Mouse (Mus musculus) kidney, postnatal 25 days (tissue): ENCODE results near the gene Tmem104.
A peak's percentile ranks its signal among the peaks of the same experiment; 100 is the strongest.

Experiments
- DNase-seq, 2 experiments: peaks; one replicate each; pipeline ENCODE4 v3.0.0; 2021; ENCODE audit warnings: mixed read lengths in 2 of 2

The Tmem104 gene

DNA sequence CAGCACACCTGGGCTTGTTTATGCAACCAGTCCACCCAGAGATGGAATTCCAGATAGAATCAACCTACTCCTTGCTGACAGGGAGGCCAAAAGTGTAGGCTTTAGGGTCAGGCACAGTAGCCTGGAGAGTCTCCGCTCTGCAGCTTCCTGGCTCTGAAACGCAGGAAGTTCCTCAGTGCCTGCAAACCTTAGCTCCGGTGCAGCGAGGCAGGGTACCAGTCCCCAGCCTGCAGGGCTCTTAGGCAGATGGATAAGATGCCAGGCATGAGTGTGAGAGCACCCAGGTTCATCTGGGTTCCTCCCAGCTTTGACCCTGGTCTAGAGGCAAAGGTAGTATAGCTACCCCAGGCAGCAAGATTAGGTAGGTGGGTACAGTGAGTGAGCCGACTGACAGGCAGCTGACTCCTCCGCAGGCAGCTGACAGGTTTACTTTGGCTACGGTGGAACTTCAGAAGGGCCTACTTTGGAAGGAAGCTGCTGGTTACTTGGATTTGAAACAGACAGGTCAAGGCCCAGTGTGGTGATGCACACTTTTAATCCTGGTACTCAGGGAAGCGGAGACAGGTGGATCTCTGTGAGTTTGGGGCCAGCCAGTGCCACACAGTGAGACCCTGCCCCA lies 19.5 kb upstream of the Tmem104 start:
- no peak for DNase-seq

DNA sequence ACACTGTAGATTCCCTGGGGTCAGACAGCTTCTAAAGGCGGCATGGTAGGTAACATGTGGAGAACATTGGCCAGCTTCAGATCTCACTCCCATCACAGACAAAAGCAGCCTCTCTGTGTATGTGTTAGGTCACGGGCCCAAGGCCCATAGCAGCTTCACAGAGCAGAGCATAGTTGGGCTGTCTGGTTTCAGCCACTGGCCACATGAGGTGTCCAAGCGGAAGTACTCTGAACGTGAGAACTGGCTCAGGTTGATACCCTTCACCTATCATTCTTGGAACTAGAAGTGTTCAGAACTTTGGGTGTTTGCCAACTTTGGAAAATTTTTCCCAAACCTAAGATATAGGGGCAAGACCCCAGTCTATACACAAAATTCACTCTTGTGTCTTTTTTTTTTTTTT lies 17.9 kb upstream of the Tmem104 start:
- no peak for DNase-seq

DNA sequence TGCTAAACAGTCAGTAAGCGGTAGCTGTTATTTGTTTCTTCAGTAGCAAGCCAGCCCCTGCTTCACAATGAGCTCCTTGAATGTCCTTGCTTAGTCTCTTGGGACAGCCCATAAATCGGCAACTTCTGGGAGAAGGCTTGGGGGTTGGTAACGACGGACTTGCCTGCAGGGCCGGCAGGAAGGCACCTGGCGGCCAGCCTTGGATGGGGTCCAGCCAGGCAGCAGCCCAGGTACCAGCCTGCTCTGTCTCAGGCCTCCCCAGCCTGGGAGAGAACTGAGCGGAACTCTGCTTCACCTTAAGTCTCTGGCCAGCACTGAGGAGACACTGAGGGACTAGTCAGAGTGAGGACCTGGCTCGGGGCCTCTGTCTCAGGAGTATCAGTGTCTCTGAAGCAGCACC lies 16.2 kb upstream of the Tmem104 start:
- DNase-seq = peak; percentile 78 to 91

DNA sequence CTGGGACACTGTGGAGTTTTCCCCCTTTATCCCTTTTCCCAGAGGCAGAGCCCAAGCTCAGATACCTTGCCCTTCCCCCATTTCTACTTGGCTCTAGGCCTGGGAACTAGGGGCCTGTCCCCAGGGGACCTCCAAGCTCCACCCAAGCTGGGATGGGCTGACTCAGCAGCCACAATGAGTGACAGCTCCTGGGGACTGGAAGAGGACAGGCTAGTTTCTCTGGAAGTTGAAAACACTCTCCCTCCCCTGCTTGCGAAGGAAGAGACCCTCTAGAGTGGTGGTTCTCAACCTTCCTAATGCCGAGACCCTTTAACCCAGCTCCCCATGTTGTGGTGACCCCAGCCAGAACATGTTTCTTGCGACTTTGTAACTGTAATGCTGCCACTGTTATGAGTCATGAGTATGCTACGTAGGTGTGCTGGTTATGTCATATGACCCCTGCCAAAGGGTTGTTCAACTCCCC lies 14.4 kb upstream of the Tmem104 start:
- peak; percentile 79 to 89 for DNase-seq

DNA sequence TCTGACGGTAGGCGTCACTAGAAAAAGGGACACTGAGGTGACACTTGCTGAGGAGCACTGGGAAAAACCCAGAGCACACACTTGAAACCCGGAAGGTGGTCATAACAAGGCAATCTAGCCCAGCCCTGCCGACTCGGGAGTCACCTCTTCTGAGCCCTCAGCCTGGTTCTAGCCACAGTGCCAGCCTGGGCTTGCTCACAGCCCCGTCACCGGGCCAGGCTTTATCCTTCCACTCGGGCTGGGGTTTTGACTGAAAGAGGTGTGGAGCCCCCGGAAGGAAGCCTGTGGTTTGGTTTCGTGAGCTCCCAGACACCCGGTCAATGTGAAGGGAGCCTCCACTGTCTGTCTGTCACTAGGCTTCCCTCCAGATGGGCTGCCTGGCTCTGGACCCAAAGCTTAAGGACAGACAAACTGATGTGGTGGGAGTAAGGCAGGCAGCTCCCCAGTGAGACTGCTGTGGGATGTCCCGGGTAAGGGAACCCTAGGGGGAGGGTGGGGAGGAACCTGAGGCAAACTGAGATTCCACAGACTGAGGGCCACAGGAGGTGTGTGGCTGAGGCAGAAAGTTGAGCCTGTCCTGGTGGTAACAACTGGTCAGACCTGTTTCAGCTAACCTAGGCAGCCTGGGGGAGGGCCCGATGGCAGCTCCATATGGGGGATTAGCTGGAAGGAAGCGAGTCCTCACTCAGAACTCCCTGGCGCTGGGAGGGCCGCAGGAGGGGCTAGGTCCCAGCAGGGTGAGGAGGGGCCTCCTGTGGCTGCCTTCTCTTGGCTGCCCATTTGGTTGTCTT lies 13.5 kb upstream of the Tmem104 start:
- DNase-seq = peak; percentile 42 to 73

DNA sequence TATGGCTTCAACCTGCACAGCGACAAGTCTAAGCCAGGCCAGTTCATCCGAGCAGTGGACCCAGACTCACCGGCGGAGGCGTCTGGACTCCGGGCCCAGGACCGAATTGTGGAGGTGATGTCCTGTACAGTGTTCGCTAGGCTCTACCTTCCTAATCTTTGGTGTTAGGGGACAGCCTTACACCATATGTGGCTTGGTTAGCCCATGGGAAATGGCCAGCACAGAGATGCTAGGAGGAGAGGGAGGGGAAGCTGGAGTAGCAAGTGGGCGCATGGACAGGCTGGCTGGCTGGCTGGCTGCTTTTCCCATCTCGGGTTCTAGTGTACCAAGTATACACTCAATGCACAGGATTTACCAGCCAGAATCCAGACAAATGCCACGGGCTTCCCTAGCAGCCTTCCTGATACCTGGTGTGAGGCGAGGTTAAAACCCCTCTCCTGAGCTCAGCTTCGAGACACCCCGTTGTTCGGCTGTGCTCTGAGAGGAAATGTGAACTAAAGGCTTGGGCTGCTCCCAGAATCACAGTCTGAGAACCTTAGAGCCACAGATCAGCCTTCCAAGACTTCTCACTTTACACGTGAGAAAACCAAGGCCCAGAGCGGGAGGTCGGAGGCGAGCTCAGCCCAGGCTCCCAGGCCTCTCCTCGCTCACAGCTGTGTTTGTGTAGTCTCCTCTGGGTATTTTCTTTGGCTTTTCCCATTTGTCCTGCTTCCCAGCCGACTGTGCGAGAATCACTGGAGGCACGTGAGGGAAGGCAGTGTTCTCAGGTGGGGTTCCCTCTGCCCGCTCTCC lies 10.7 kb upstream of the Tmem104 start:
- DNase-seq = no peak

DNA sequence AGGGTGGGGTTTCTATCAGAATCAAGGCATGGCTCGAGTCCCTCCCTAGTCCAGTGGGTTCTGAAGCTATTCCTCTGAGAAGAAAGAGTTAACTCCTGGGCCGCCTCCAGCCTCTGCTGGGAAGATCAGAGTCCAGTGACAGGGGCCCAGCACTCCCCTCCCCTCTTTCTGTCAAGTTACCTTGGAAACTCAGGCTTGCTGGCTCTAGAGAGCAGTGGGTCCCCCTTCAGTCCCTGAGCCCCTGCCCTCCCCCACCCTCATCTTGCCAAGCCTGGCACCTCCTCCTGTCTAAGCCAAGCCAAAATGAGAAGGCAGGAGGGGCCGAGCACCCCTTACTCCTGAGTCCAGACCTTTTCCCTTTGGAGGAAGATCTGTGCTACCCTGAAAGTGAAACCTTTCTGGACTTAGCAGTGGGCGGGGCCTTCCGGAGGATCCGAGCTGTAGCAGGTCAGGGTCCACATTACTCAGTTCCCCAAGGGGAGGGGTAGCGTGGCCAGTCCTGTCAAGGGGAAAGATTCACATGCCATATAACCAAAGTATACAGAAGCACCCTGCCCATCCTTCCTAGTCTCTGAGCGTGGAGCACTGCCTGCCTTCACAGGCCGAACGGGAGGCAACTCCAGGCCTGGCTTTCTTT lies 9.6 kb upstream of the Tmem104 start:
- peak; percentile 87 to 93 for DNase-seq

DNA sequence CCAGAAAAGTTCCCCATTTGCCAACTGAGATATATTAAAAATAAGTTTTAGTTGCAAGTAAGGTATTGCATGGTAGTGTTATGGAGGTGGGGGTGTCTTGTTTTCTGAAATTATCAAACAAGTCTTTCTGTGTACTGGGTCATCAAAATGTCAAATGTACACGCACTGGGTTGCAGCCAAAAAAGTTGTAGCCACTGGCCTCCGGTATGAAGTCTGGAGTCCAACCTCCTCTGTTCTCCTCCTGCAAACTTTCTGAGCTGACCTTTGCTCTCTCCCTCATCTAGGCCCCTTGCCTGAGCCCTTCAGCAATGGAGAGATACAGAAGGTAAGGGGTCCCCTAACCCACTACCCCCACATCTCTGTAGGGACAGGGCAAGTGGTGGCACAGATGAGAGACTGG lies 8.5 kb upstream of the Tmem104 start:
- peak; percentile 76 to 84 for DNase-seq

DNA sequence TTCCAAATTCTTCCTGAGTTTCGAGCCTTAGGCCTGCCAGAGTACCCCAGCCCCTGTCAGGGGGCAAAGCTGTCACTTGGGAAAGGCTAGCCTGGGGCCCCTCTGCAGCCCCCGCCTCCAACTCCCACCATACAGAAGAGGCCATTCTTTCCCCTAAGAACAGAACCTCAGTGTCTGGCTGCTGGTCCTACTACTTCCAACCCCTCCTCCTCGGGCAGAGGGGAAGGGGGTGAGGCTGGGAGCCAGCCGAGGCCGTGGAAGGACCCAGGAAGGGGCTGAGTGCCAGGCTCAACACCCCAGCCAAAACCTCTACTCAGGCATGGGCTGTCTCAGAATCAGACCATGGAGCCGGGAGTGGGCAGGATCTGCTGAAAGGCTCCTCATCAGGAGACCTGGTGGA lies 8.1 kb upstream of the Tmem104 start:
- DNase-seq = no peak

DNA sequence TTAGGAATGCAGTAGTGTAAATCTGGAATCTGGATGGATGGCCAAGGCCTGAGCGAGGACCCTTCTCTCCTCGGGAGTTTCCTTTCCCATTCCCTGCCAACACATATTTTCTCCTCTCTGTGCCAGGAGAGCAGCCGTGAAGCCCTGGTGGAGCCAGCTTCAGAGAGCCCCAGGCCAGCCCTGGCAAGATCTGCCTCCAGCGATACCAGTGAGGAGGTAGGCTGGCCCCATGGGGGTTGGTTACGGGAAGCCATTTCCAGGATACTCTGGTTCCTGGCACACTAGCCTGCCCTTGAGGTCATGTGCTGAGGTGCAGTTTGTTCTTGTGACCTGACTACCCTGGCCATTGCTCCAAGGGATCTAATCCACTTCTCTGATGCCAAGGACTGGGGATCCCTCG lies 7.4 kb upstream of the Tmem104 start:
- peak; percentile 70 to 89 for DNase-seq

DNA sequence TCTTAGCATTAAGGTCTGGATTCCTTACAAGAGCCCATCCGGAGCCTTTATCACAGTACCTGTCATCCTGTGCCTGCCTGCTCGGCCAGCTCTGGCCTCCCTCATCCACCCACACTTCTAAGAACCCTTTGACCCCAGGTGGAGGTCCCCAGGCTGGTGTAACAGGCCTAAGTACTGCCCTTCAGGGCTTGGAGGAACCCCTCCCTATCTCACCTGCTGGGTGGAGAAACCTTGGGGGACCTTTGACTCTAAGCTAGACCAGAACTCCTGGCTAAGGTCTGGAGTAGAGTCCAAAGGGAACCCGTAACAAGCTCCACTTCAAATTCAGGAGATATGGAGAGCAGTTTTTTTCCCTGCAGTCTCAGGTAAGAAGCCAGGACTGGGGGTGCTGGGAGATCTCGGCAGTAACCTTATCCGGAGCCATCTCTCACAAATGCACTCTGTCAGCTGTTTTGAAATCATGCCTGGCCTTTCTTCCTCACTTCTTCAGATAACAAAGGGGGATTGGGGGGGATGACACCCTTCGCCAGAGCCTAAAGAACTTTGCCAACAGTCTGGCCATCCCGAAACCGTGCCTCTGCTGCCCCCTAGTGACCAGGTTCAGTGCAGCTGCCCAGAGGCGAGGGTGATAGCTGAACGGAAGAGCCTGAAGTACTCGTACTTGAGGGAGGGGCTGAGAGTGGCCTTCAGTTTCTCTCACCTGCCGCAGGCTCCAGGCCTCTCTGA lies 5.2 kb upstream of the Tmem104 start:
- DNase-seq = peak; percentile 85 to 89

DNA sequence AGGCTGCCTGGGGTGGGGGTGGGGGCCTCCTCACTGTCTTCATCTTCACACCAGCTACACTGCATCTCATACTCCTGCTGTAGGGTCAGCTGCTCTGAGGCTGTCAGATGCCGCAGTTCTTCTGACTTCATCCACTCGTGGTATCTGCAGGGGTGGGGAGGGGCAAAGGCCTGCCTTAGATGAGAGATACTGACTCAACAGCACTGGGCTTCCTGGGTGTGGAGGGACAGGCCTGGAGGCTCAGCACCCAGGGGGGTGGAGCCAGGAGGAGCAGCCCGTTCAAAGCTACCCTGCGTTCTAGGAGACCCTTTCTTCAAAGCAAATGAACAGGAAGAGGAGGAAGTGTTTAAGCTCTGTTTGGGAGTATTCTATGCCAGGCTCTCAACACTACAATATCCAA lies 2.3 kb upstream of the Tmem104 start:
- no peak for DNase-seq

DNA sequence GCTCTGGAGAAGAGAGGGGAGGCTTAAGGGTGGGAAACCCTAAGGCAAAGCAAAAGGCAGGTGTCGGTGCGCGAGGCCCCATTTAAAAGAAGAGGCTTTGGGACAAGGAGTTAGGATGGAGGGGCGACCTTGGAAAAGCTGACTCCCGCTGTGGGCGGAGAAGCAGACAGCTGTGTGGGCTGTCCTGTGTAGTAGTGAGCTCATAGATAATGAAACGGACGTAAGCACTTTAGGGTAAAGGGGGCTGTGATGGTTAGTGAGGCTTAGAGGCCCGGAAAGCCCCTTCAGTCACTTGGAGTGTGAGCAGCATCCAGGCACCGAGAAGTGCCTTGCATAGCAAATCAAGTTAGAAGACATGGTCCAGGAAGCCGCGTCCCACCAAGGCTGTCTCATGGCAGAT lies 406 bp downstream of the Tmem104 start, which contains the start of gene Nat9:
Gene Nat9, minus strand, starts transcription at position 167 of the 400 bp plus-strand sequence.
- no peak for DNase-seq

DNA sequence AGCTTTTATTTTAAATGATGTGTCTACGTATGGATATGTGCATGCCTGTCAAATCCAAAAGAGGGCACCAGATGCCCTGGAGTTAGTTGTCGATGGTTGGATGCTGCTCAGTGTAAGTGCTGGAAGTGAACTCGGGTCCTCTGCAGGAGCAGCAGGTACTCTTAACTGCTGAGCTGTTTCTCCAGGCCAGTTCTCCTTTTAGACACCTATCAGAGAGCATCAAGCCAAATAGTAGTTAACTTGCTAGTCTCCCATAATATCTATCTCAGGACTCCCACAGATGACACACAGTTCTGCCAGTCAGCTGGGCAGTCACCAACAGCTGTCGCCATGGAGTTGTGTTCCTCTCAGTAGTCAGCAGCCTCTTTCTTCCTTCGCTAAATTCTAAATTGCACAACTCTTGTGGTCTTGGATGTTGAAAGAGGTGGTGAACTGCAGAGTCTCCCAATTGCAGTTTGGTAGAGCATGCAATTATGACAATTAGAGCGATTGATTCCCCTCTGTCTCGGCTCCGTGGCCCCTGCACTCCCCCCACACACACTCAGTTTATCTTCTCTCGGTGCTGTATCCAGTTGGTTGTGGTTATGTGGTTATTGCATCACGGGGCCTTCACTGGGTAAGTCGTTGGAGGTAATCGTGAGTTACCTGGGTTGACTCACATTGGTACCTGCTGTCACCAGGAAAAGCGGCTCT lies 1.4 kb downstream of the Tmem104 start:
- no peak for DNase-seq

DNA sequence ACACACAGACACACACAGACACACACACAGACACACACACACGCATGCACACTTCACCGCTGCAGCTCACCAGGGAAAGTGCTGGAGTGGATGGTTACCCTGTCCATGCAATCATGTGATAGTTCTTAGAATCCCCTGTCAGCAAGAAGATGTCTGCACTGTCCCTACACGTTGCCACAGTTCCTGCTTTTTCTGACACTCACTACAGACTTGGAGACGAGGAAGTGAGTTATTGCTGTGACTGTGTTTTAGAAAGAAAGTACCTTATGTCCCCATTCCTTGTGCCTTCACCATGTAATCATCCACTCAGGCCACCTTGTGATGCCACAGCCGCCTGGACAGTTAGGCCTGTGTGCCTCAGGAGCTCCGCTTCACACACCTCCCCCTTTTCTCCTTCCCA lies 2.0 kb downstream of the Tmem104 start:
- no peak for DNase-seq

DNA sequence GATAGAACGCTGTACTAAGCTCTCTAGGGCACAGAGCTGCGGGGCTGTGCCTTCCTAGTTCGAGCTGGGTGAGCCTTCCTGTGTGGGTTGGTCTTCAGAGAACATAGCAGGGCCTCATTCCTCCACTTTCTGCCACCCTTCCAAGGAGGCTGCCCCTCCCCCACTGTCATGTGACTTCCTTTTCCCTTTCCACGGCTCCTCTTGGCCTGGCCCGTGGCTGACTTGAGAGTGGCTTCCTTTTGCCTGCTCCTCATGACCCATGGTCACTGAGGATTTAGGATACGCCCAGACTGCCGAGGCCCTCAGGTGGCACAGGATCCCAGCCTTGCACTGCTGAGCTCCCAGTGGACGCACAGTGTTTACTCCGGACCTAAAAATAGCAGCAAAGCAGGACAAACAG lies 4.9 kb downstream of the Tmem104 start:
- DNase-seq = peak; percentile 81 to 84

DNA sequence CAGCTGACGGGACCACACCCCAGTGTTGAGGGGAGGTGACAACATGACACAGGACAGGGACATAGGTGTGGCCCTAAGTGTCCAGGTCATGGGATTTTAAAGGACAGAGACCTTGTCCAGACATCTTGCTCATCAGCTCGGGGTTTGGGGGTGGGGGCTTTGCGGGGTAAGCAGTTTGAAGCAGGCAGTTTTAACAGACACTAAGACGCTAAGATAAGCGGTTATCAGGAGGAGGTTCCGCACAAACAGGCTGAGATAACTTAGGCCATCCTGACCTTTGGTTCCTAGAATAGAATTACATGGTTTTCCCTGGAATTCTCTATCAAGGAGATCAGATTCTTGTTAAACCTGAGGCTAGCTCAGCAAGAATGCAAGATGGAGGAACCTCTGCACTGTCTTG lies 7.4 kb downstream of the Tmem104 start:
- DNase-seq = no peak

DNA sequence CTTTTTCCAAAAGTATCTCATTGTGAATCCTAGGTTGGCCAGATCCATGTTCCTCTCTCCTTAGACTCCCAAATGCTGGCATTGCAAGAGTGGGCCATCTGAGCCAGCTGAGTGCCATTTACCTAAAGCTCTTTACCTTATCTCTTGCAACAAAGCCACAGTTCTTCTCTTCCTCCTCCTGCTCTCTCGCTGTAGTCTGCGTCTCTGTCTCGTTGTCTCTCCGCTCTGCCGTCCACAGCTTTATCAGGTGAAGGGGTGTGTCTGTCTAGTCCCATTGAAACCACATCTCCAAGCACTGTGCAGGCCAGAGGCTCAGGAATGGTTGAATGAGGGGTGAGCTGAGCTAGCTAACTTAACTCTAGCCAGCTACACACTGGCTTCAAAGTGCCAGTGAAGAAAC lies 8.6 kb downstream of the Tmem104 start:
- DNase-seq = no peak

DNA sequence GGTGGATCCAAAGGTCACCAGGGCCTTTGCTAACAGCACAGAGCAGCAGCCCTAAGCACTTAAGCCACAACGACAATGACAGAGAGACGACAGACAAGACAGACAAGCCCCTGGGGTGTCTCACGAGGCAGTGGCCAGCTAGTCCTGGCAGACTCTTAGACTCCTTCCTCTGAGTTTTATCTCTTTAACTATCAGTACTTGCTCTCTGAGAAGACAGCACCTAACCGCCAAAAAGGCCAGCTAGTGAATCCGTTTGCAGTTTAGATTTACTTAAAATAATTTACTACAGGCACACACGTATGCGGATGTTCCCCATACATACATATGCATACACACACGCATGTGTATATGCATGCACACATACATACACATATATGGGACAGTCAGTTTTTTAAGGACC lies 10.3 kb downstream of the Tmem104 start:
- no peak for DNase-seq

DNA sequence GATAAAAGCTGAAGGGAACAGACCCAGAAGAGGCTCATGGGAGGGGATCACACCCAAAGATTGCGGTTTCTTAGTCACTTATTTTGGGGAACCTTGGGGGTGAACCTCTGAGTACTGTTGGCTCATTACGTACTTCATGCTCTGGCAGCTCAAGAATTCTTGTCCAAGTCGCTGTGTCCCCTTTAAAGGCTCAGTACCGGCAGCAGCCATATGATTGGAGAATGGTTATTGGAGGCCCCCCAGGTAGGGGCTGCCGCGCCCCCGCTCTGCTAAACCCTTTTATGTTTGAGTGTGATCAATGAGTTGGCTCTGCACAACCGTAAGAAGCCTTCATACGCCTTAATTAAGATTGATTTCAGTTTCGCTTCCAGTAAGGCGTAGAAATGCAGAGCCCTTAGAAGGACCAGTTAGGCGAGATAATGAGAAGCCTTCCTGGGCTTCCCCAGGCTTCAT lies 11.7 kb downstream of the Tmem104 start:
- no peak for DNase-seq

DNA sequence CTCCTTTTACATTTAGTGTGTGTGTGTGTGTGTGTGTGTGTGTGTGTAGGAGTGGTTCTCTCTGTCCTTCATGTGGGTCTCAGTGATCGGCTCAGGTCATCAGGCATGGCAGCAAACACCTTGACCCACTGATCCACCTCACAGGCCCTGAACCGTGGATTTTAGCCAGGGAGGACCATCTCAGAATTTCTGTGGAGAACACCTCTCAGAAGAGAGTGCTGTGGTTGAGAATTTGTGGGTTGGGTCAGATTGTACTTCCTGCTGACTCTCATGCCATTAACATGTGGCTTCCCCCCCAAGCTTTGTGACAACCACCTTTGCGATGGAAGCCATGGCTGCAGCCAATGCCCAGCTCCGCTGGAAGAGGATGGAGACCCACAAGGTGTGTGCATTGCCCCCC lies 13.2 kb downstream of the Tmem104 start:
- no peak for DNase-seq

DNA sequence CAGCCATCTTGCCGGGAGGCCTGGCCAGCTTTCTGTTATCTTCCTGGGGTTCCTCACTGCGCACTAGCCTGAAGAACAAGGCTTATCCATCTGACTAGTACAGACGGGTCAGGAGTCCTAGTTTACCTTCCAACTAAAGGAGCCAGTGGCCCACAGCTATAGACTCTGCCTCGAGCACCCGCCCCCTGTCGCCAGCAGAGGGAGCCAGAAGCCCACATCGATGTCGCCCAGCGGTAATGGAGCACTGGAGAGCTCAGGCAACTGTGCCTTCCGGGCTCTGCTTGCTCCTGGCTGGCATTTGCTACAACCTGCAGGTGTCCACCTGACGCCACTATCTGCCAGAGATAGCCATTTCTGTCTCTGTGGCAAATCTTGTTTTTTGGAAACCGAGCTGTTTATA lies 15.0 kb downstream of the Tmem104 start:
- DNase-seq = peak; percentile 80 to 87
